ENCODE assay signal across 8 mouse cellular contexts in the genomic region with DNA sequence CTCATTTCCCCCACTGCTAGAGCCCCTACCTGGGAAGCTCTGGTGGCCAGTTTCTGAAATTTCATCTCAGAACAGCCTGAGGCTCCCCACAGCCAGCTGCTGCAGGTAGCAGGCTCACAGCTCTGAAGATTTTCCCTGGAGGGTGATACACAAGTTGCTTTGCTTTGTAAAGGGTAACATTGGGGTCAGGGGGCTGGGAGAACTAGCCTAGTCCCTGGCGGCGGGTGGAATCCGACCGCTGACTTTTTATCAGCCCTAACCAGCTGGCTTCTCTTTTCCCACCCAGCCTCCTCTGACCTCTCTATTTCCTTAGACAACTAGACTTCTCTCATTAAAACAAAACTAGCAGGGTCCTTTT. TPM values are rescaled to one million over a fixed set of nuclear protein-coding genes. Genes with fewer than 3 reads are reported as not detected.
A peak's percentile ranks its signal among the peaks of the same experiment; 100 is the strongest.
DNase-seq lines count a peak whose midpoint lies in the region; ATAC-seq and TF ChIP-seq lines count a peak whose summit lies in the region.

No protein-coding gene starts in this region.

- H3K36me3 ChIP-seq in kidney, postnatal 0 days (ENCODE audit: insufficient read depth, low read length), result no peaks in the 10 kb centered on the region; the same call in 1 of the 2 replicates

- no peaks in the 10 kb centered on the region for H3K9me3 ChIP-seq in kidney, postnatal 0 days (replicated peaks; ENCODE audit: low read length)

- no peaks in the 10 kb centered on the region for H3K27me3 ChIP-seq in kidney, postnatal 0 days (ENCODE audit: insufficient read depth, low read length)

- 0 out of 2 replicates have a peak overlapping the region, but pooled peaks have one; percentile 37 for H3K27ac ChIP-seq in kidney, postnatal 0 days

- no peak for ATAC-seq in kidney, postnatal 0 days (replicated peaks; ENCODE audit: low FRiP score, low read depth)
- ATAC-seq in erythroid progenitor cell, adult 5-6 weeks (replicated peaks; ENCODE audit: low FRiP score, poor library complexity, severe bottlenecking), result peak; percentile 74

- H3K4me2 ChIP-seq in kidney, postnatal 0 days (ENCODE audit: low read length), result peak overlapping the region; percentile 19; the same call in 1 of the 2 replicates

- TF ChIP-seq CTCF in kidney, postnatal 0 days (IDR thresholded peaks at IDR 0.05; ENCODE audit: low read depth), result no peak

- no peak overlapping the region for H3K4me3 ChIP-seq in kidney, postnatal 0 days (replicated peaks; ENCODE audit: low read depth, low read length)

- H3K4me1 ChIP-seq in kidney, postnatal 0 days (replicated peaks; ENCODE audit: insufficient read depth, low read length), result peaks cover 38% of the 10 kb centered on the region

- no peak for DNase-seq in kidney, postnatal 0 days (ENCODE audit: low spot score)
- no peak for DNase-seq in kidney, adult 11 months
- peak; percentile 88 for DNase-seq in liver
- peak; percentile 34 to 64 for DNase-seq in spleen, postnatal 36 days (ENCODE audit: low spot score in 2 of 2)
- no peak for DNase-seq in gastrocnemius, adult 8-10 months (ENCODE audit: low spot score in 2 of 2)
- DNase-seq in kidney, adult 9 months, result no peak
- no peak for DNase-seq in left cerebral cortex, adult 8-10 months (ENCODE audit: low spot score in 2 of 2)

- WGBS in kidney, postnatal 0 days, result 29% methylated on average over 4 of the region's 4 CpGs

- no peak overlapping the region for H3K9ac ChIP-seq in kidney, postnatal 0 days (ENCODE audit: low read depth, low read length)

RNA-seq across cellular contexts. Expression of gene Rffl, which starts 25.0 kb away (rescaled TPM):
- polyA plus RNA-seq in kidney, postnatal 0 days (2015; fragmentation: Nextera tagmentation; extraction: Ambion mirVana), result 21.7 and 23.3 TPM in 2 replicates
- 57.4 and 59.5 TPM in 2 replicates for total RNA-seq in erythroid progenitor cell, adult 5-6 weeks (2015; ENCODE audit: low replicate concordance)
- 78.4 and 78.7 TPM in 2 replicates for total RNA-seq in erythroid progenitor cell, adult 5-6 weeks (2017; ENCODE audit: low replicate concordance)
- total RNA-seq in gastrocnemius, adult 8-10 months (2022), result 1 to 10 TPM; 7.5 to 9.7 (median 8.8) TPM
- total RNA-seq in left cerebral cortex, adult 8-10 months (2022), result 10 to 100 TPM; 13.8 to 14.4 (median 14.3) TPM

RNA-seq across cellular contexts. Expression of gene Rad51d, which starts 44.4 kb away (rescaled TPM):
- 10.6 and 11.7 TPM in 2 replicates for polyA plus RNA-seq in kidney, postnatal 0 days (2015; fragmentation: Nextera tagmentation; extraction: Ambion mirVana)
- 2.9 and 5.9 TPM in 2 replicates for total RNA-seq in erythroid progenitor cell, adult 5-6 weeks (2015; ENCODE audit: low replicate concordance)
- total RNA-seq in erythroid progenitor cell, adult 5-6 weeks (2017; ENCODE audit: low replicate concordance), result 4.4 and 4.5 TPM in 2 replicates
- total RNA-seq in gastrocnemius, adult 8-10 months (2022), result 1 to 10 TPM; 3.1 to 4.1 (median 3.6) TPM
- total RNA-seq in left cerebral cortex, adult 8-10 months (2022), result 10 to 100 TPM; 17.8 to 20.8 (median 20.4) TPM

RNA-seq across cellular contexts. Expression of gene Fndc8, which starts 45.9 kb away (rescaled TPM):
- polyA plus RNA-seq in kidney, postnatal 0 days (2015; fragmentation: Nextera tagmentation; extraction: Ambion mirVana), result 0.55 and 0.60 TPM in 2 replicates
- not detected in 2 replicates for total RNA-seq in erythroid progenitor cell, adult 5-6 weeks (2015; ENCODE audit: low replicate concordance)
- total RNA-seq in erythroid progenitor cell, adult 5-6 weeks (2017; ENCODE audit: low replicate concordance), result not detected in 2 replicates
- total RNA-seq in gastrocnemius, adult 8-10 months (2022), result not detected
- total RNA-seq in left cerebral cortex, adult 8-10 months (2022), result not detected

Comparison
In these comparisons a context has a peak if more than half of its experiments do, and no peak if none do; other contexts are left out.
1. DNase-seq: peak in liver (single experiment) and spleen, postnatal 36 days (2 of 2); none in kidney, postnatal 0 days (single experiment), kidney, adult 11 months (single experiment), gastrocnemius, adult 8-10 months (0 of 2), kidney, adult 9 months (single experiment) and left cerebral cortex, adult 8-10 months (0 of 2).